Mouse (Mus musculus): ENCODE measurements at regions not wholly inside any gene's neighbourhood (a gene's known extent, or its start where the extent isn't known, plus 50 kb on each side); places are given as distances from the start of the nearest gene placed in this dataset.

GRCm38 (mm10) chr16:42569335-42569734 lies 228.9 kb upstream of the Gap43 start:
- TF ChIP-seq CTCF (IDR thresholded peaks at IDR 0.05; ENCODE audit: low read depth) (no peak), EP300 (IDR thresholded peaks at IDR 0.05; ENCODE audit: low read depth) (no peak)
